Comparison of ENCODE assay signal across 14 mouse cellular contexts in the genomic region with DNA sequence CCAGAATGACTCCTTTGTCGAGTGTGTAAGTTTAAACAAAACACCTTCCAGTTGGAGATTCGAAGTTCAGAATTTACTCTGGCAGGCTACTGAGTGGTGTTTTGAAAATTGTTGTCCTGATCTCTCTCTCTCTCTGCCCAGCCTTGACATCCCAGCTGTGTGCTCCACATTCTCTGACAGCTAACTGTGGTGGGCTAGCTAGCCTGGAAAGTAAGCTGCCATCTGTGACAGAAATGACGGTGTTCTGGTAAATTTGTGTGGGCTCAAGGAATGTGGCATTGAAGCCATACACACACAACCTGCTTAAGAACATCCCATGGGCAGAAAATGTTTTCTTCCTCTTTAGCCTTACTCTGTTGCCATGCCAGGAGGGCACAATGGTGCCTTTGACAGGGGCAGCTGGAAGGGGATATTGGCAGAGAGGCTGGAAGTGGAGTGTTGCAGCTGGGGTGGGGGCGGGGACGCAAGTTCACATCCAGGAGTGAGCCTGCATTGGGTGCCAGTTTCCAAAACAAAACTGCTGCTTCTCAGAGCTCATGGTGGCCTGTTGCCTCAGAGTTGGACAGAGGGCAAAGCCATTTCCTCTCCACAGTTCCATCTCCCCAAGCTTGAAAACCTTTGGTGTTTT.
DNase-seq lines count a peak whose midpoint lies in the region; ATAC-seq and TF ChIP-seq lines count a peak whose summit lies in the region.
"Had no signal": no experiment of that assay in that cellular context is flagged by ENCODE, and none has a peak within 500 bp of the region (broad histone marks: within the 10 kb centered on the region; RNA-seq: fewer than 3 reads in every experiment).

No protein-coding gene starts in this region.

- 0 out of 2 replicates have a peak, but pooled peaks cover 3% of the 10 kb centered on the region for H3K4me1 ChIP-seq in forebrain, embryonic 14.5 days (ENCODE audit: control insufficient read depth, insufficient read depth, low read length)
- H3K4me1 ChIP-seq in forebrain, embryonic 10.5 days: peaks cover 15% of the 10 kb centered on the region
- peaks cover 13% of the 10 kb centered on the region for H3K4me1 ChIP-seq in limb, embryonic 14.5 days (ENCODE audit: control insufficient read depth, insufficient read depth, low read length)

- intact Hi-C loops in left cerebral cortex, postnatal 10 days (cut with DNase I): no loop called here
- intact Hi-C loops in gastrocnemius, postnatal 36 days (cut with DNase I): no loop called here

- H3K4me3 ChIP-seq in forebrain, embryonic 14.5 days (ENCODE audit: low read depth, low read length): no peak overlapping the region
- no peak overlapping the region for H3K4me3 ChIP-seq in forebrain, embryonic 10.5 days
- H3K4me3 ChIP-seq in limb, embryonic 14.5 days (replicated peaks; ENCODE audit: low read length): no peak overlapping the region
- H3K4me3 ChIP-seq: embryonic facial prominence, embryonic 12.5 days; intestine, embryonic 15.5 days; liver, embryonic 15.5 days had no signal

- no peak overlapping the region for H3K27ac ChIP-seq in forebrain, embryonic 14.5 days (ENCODE audit: low read depth, low read length)
- no peak overlapping the region for H3K27ac ChIP-seq in forebrain, embryonic 10.5 days
- H3K27ac ChIP-seq in limb, embryonic 14.5 days (replicated peaks; ENCODE audit: low read depth, low read length): no peak overlapping the region
- H3K27ac ChIP-seq: embryonic facial prominence, embryonic 12.5 days; intestine, embryonic 15.5 days; liver, embryonic 15.5 days had no signal

- WGBS in forebrain, embryonic 14.5 days: 62% methylated on average over 5 of the region's 5 CpGs
- 83% methylated on average over 5 of the region's 5 CpGs for WGBS in forebrain, embryonic 10.5 days
- WGBS in limb, embryonic 14.5 days: 75% methylated on average over 5 of the region's 5 CpGs

- no peaks in the 10 kb centered on the region for H3K9me3 ChIP-seq in forebrain, embryonic 14.5 days (replicated peaks; ENCODE audit: control insufficient read depth, low read length)
- no peaks in the 10 kb centered on the region for H3K9me3 ChIP-seq in forebrain, embryonic 10.5 days
- no peaks in the 10 kb centered on the region for H3K9me3 ChIP-seq in limb, embryonic 14.5 days (ENCODE audit: control insufficient read depth, low read length)
- H3K9me3 ChIP-seq: embryonic facial prominence, embryonic 12.5 days; G1E; intestine, embryonic 15.5 days; liver, embryonic 15.5 days had no signal

- no peaks in the 10 kb centered on the region for H3K36me3 ChIP-seq in forebrain, embryonic 14.5 days (ENCODE audit: control insufficient read depth, insufficient read depth, low read length)
- H3K36me3 ChIP-seq in forebrain, embryonic 10.5 days (replicated peaks): no peaks in the 10 kb centered on the region
- no peaks in the 10 kb centered on the region for H3K36me3 ChIP-seq in limb, embryonic 14.5 days (ENCODE audit: control insufficient read depth, insufficient read depth, low read length)
- H3K36me3 ChIP-seq: embryonic facial prominence, embryonic 12.5 days; G1E; intestine, embryonic 15.5 days; liver, embryonic 15.5 days had no signal

- H3K27me3 ChIP-seq in forebrain, embryonic 14.5 days (replicated peaks; ENCODE audit: control insufficient read depth, insufficient read depth, low read length): no peaks in the 10 kb centered on the region
- H3K27me3 ChIP-seq in forebrain, embryonic 10.5 days (ENCODE audit: poor library complexity, severe bottlenecking): no peaks in the 10 kb centered on the region
- no peaks in the 10 kb centered on the region for H3K27me3 ChIP-seq in limb, embryonic 14.5 days (ENCODE audit: control insufficient read depth, insufficient read depth, low read length)
- H3K27me3 ChIP-seq: embryonic facial prominence, embryonic 12.5 days; intestine, embryonic 15.5 days; liver, embryonic 15.5 days had no signal

- peak; percentile 80 for ATAC-seq in forebrain, embryonic 14.5 days
- ATAC-seq in limb, embryonic 14.5 days (ENCODE audit: low FRiP score, low read depth): no peak
- ATAC-seq: activated CD4-positive, CD25-positive, alpha-beta regulatory T cell, adult 4 months; intestine, embryonic 15.5 days had no signal

- no peak overlapping the region for H3K9ac ChIP-seq in forebrain, embryonic 14.5 days (ENCODE audit: low read length)
- no peak overlapping the region for H3K9ac ChIP-seq in limb, embryonic 14.5 days (ENCODE audit: low read depth, low read length, severe bottlenecking)
- H3K9ac ChIP-seq: embryonic facial prominence, embryonic 12.5 days; intestine, embryonic 15.5 days; liver, embryonic 15.5 days had no signal

- H3K4me2 ChIP-seq in forebrain, embryonic 14.5 days (ENCODE audit: low read length): no peak overlapping the region
- no peak overlapping the region for H3K4me2 ChIP-seq in limb, embryonic 14.5 days (replicated peaks; ENCODE audit: low read depth, low read length, severe bottlenecking)
- H3K4me2 ChIP-seq: embryonic facial prominence, embryonic 12.5 days; intestine, embryonic 15.5 days; liver, embryonic 15.5 days had no signal

- peak; percentile 62 for DNase-seq in forebrain, embryonic 14.5 days (ENCODE audit: low spot score)
- no peak for DNase-seq in forebrain, embryonic 10.5 days (ENCODE audit: extremely low spot score, low spot score)
- DNase-seq in left cerebral cortex, postnatal 10 days (ENCODE audit: extremely low spot score in 1 of 2, low spot score in 2 of 2): peak; percentile 43 to 62
- DNase-seq in left cerebral cortex, adult 11 months (ENCODE audit: low spot score): no peak
- peak; percentile 83 for DNase-seq in brain, embryonic 14.5 days (ENCODE audit: low read depth)
- DNase-seq in limb, embryonic 14.5 days (ENCODE audit: low spot score): peak; percentile 31
- DNase-seq in gastrocnemius, adult 18-20 months (ENCODE audit: low spot score): no peak
- no peak for DNase-seq in gastrocnemius, postnatal 36 days
- DNase-seq: gastrocnemius, postnatal 14 days had no signal

- no peak for TF ChIP-seq POLR2A in brain, embryonic 14.5 days (IDR thresholded peaks at IDR 0.05; ENCODE audit: borderline replicate concordance, extremely low read depth, insufficient read depth, insufficient read length, poor library complexity, severe bottlenecking)
- no peak for TF ChIP-seq POLR2A in limb, embryonic 14.5 days (IDR thresholded peaks at IDR 0.05; ENCODE audit: borderline replicate concordance, extremely low read depth, insufficient read depth, insufficient read length)

- no peak for TF ChIP-seq CTCF in brain, embryonic 14.5 days (IDR thresholded peaks at IDR 0.05; ENCODE audit: borderline replicate concordance, extremely low read depth, insufficient read depth, insufficient read length)

Comparison
In these comparisons a context has a peak if more than half of its experiments do, and no peak if none do; other contexts are left out.
1. DNase-seq: peak in forebrain, embryonic 14.5 days (single experiment), left cerebral cortex, postnatal 10 days (2 of 2), brain, embryonic 14.5 days (single experiment) and limb, embryonic 14.5 days (single experiment); none in forebrain, embryonic 10.5 days (single experiment), left cerebral cortex, adult 11 months (single experiment), gastrocnemius, adult 18-20 months (single experiment) and gastrocnemius, postnatal 36 days (0 of 2).